Mouse (Mus musculus): Measurements from ENCODE around the gene P2ry10. TPM values are rescaled to one million over a fixed set of nuclear protein-coding genes. Genes with fewer than 3 reads are reported as not detected.
"Not testable (repeated sequence)": the region's sequence is repeated elsewhere in the genome, so short reads cannot be mapped to it uniquely, and the experiment has no call there.

Gene P2ry10
- total RNA-seq (2021) = not detected
- long read RNA-seq, experiment 1 = 0 reads
- long read RNA-seq, experiment 2 = 0 reads

GRCm38 (mm10) chrX:107088177-107088576, at the start of gene P2ry10:
TSS of gene P2ry10 (plus strand) at chrX:107088492.
- DNase-seq (ENCODE audit: extremely low spot score in 1 of 2, low spot score in 2 of 2) = no peak
- intact Hi-C loops (cut with DNase I) = no loop called here
- no peak for TF ChIP-seq CTCF (IDR thresholded peaks at IDR 0.05)
- no peak within 1 kb of the TSS for H3K4me3 ChIP-seq
- H3K27ac ChIP-seq = no peak within 1 kb of the TSS

DNA sequence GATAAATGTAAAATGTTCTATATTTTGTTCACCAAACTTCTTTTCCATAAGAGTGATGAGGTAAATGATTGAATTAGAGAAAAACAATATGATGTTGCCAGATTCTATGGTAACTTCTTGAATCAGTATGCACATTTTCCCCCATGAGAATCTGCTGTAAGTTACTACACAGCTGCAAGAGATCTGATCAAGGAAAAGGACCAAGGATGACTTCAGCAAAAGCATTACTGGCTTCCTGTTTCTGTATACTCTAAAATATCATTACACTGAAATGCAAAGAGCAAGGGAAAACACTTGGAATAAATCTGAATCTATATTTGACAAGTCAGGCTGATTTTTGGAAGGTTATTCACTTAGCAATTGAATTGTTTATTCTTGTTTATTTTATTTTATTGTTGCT, 49.1 kb upstream of the P2ry10 start:
- TF ChIP-seq CTCF (IDR thresholded peaks at IDR 0.05) = no peak
- DNase-seq (ENCODE audit: extremely low spot score in 1 of 2, low spot score in 2 of 2) = no peak
- no peak overlapping the region for H3K27ac ChIP-seq
- no peak overlapping the region for H3K4me3 ChIP-seq
- intact Hi-C loops (cut with DNase I) = no loop called here

DNA sequence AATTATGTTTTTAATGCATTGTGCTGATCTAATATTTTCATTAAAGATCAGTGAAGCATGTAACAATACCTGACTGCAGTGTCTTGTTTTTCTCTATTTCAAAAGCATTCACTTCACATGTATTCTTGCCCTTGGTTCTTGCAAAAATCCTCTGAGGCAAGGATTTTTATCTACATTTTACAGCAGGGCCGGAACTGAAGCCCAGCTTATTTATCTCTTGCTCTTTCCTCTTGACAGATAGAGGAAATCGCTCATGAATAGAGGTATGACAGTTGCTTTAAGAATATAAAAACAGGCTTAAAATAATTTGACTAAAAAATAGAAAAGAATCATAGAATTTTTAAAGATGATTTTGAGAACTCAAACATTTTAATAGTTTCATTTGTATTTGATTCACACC, 48.7 kb upstream of the P2ry10 start:
- no peak for DNase-seq (ENCODE audit: extremely low spot score in 1 of 2, low spot score in 2 of 2)
- TF ChIP-seq CTCF (IDR thresholded peaks at IDR 0.05) = no peak
- H3K4me3 ChIP-seq = no peak overlapping the region
- H3K27ac ChIP-seq = no peak overlapping the region
- intact Hi-C loops (cut with DNase I) = no loop called here

GRCm38 (mm10) chrX:107042367-107042766, 45.9 kb upstream of the P2ry10 start:
- no peak for TF ChIP-seq CTCF (IDR thresholded peaks at IDR 0.05)
- intact Hi-C loops (cut with DNase I) = no loop called here
- DNase-seq (ENCODE audit: extremely low spot score in 1 of 2, low spot score in 2 of 2) = no peak
- Histone ChIP-seq H3K27ac (no peak overlapping the region), H3K4me3 (no peak overlapping the region)

DNA sequence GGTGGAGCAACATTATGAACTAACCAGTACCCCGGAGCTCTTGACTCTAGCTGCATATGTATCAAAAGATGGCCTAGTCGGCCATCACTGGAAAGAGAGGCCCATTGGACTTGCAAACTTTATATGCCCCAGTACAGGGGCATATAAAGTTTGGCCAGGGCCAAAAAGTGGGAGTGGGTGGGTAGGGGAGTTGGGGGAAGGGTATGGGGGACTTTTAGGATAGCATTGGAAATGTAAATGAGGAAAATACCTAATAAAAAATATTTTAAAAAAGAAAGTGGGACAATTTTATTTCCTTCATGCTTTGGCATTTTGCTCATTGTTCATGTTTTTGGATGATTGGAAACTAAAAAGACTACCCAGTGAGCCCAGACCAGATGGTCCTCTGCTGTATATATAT, 4.9 kb upstream of the P2ry10 start:
- H3K27ac ChIP-seq; intact Hi-C loops (cut with DNase I); DNase-seq (ENCODE audit: extremely low spot score in 1 of 2, low spot score in 2 of 2); H3K4me3 ChIP-seq: not testable (repeated sequence)

- no peak overlapping the region for H3K4me3 ChIP-seq
- intact Hi-C loops (cut with DNase I) = no loop called here
- H3K27ac ChIP-seq = no peak overlapping the region
- DNase-seq (ENCODE audit: extremely low spot score in 1 of 2, low spot score in 2 of 2) = no peak
- no peak for TF ChIP-seq CTCF (IDR thresholded peaks at IDR 0.05)
Observed at GRCm38 (mm10) chrX:107084320-107084719, 4.0 kb upstream of the P2ry10 start.

GRCm38 (mm10) chrX:107089131-107089530, 839 bp downstream of the P2ry10 start:
- TF ChIP-seq CTCF (IDR thresholded peaks at IDR 0.05) = no peak
- Histone ChIP-seq H3K4me3 (no peak overlapping the region), H3K27ac (no peak overlapping the region)
- DNase-seq (ENCODE audit: extremely low spot score in 1 of 2, low spot score in 2 of 2) = no peak
- intact Hi-C loops (cut with DNase I) = no loop called here

DNA sequence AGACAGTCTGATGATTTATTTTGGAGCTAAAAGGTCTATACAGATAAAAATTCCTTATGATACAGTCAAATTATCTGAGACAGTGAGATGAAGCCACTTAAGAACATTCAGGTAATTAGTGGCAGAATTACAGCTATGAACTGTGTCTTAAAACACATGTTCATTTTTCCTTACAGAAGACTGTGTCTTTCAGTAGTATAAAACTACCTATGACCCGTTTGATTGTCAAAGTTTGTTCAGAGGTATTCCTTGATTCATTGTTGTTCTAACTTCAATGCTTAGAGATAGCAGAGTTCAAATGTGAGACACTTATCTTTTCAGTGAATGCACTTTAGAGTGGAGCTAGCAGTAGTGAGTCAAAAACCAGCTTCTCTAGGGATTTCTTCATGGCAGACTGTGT, 1.6 kb downstream of the P2ry10 start:
- TF ChIP-seq CTCF (IDR thresholded peaks at IDR 0.05) = no peak
- Histone ChIP-seq H3K4me3 (no peak overlapping the region), H3K27ac (no peak overlapping the region)
- intact Hi-C loops (cut with DNase I) = no loop called here
- no peak for DNase-seq (ENCODE audit: extremely low spot score in 1 of 2, low spot score in 2 of 2)

DNA sequence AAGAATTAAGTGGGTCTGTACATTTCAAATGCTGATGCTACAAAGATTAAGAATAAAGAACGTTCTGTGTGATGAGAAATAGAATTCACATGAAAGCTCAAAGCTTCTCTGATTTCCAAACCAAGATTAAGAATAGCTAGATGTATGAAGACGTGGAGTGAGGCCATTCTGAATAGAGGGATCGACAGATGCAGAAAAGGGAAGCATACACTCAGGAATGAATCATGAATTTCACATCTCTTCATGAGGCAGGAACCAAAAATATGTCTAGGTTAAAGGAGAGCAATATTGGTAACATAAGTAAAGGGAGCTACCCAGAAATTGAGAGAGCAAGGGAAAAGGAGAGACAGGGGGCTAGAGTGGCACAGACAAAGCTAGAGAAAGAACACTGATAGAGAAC, 7.3 kb downstream of the P2ry10 start:
- Histone ChIP-seq H3K4me3 (no peak overlapping the region), H3K27ac (no peak overlapping the region)
- TF ChIP-seq CTCF (IDR thresholded peaks at IDR 0.05) = no peak
- no peak for DNase-seq (ENCODE audit: extremely low spot score in 1 of 2, low spot score in 2 of 2)
- intact Hi-C loops (cut with DNase I) = no loop called here

- Histone ChIP-seq H3K4me3 (no peak overlapping the region), H3K27ac (no peak overlapping the region)
- no peak for DNase-seq (ENCODE audit: extremely low spot score in 1 of 2, low spot score in 2 of 2)
- TF ChIP-seq CTCF (IDR thresholded peaks at IDR 0.05) = no peak
- intact Hi-C loops (cut with DNase I) = no loop called here
Observed at GRCm38 (mm10) chrX:107116333-107116732, 28.0 kb downstream of the P2ry10 start.

GRCm38 (mm10) chrX:107116987-107117386, 28.7 kb downstream of the P2ry10 start:
- TF ChIP-seq CTCF (IDR thresholded peaks at IDR 0.05) = no peak
- Histone ChIP-seq H3K4me3 (no peak overlapping the region), H3K27ac (no peak overlapping the region)
- no peak for DNase-seq (ENCODE audit: extremely low spot score in 1 of 2, low spot score in 2 of 2)
- intact Hi-C loops (cut with DNase I) = no loop called here

DNA sequence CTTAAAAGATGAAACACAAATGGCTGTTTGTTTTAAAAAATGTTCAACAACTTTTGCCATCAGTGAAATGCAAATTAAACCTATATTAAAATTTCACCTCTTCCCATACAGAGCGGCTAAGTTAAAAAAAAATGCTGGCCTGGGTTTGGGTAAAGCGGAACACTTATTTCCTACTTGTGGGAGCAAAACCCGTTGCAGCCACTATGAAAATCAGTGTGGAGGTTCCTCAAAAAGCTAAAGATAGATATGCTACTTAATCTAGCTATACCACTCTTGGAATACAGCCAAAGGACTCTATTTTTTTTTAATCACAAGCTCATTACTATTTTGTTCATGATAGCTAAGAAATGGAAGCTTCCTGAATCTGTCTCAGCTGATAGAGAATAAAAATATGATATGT, 54.9 kb downstream of the P2ry10 start:
- DNase-seq (ENCODE audit: extremely low spot score in 1 of 2, low spot score in 2 of 2) = no peak
- H3K27ac ChIP-seq = no peak overlapping the region
- no peak overlapping the region for H3K4me3 ChIP-seq
- intact Hi-C loops (cut with DNase I) = no loop called here
- TF ChIP-seq CTCF (IDR thresholded peaks at IDR 0.05) = no peak

- no peak for TF ChIP-seq CTCF (IDR thresholded peaks at IDR 0.05)
- DNase-seq (ENCODE audit: extremely low spot score in 1 of 2, low spot score in 2 of 2) = no peak
- H3K4me3 ChIP-seq = no peak overlapping the region
- H3K27ac ChIP-seq = no peak overlapping the region
- intact Hi-C loops (cut with DNase I) = no loop called here
Observed at GRCm38 (mm10) chrX:107143930-107144329, 55.6 kb downstream of the P2ry10 start.

DNA sequence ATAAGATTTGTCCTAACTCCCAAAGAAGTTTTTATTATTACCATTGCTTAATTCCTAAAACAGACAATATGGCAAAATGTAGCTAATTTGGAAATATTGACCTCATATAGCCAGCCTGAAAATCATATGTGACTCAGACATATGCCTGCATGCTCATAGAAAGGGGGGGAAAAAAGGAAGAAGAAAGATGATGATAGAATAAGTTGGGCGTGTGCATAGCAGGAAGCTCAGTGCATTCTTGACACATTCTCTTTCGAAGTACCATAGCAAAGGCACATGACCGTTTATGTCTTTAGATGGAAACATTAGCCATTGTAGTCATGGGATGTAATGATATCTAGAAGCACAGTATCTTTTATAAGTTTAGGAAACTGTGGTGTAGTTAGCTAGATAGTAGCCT, 60.4 kb downstream of the P2ry10 start, which contains the start of gene P2ry10b:
Gene P2ry10b, plus strand, starts transcription at position 247 of the 400 bp plus-strand sequence.
- no peak for DNase-seq (ENCODE audit: extremely low spot score in 1 of 2, low spot score in 2 of 2)
- no peak for TF ChIP-seq CTCF (IDR thresholded peaks at IDR 0.05)
- intact Hi-C loops (cut with DNase I) = no loop called here
- no peak within 1 kb of the TSS for H3K27ac ChIP-seq
- no peak within 1 kb of the TSS for H3K4me3 ChIP-seq

All from left cerebral cortex, adult 2 months (tissue).